Comparison of ENCODE assay signal across 17 mouse cellular contexts in genomic region chr16:6686076-6686757, GRCm38 (mm10).
DNase-seq lines count a peak whose midpoint lies in the region; ATAC-seq and TF ChIP-seq lines count a peak whose summit lies in the region.
"Had no signal": no experiment of that assay in that cellular context is flagged by ENCODE, and none has a peak within 500 bp of the region (broad histone marks: within the 10 kb centered on the region; RNA-seq: fewer than 3 reads in every experiment).

No protein-coding gene starts in this region.

- in situ Hi-C loops in Patski (cut with MboI; ENCODE audit: low pct_unique_long_range_greater_than_20kb) = no loop called here

- ATAC-seq in kidney, postnatal 0 days (replicated peaks; ENCODE audit: low FRiP score, low read depth) = no peak
- no peak for ATAC-seq in Patski
- ATAC-seq in embryonic facial prominence, embryonic 11.5 days (replicated peaks; ENCODE audit: insufficient number of reproducible peaks, low FRiP score, low TSS enrichment, low read depth) = peak; percentile 52; the same call in 1 of the 2 replicates

- no peak overlapping the region for H3K4me2 ChIP-seq in kidney, postnatal 0 days (ENCODE audit: low read length)
- H3K4me2 ChIP-seq in embryonic facial prominence, embryonic 11.5 days (ENCODE audit: low read depth, low read length) = no peak overlapping the region
- H3K4me2 ChIP-seq: heart, embryonic 15.5 days; hindbrain, embryonic 12.5 days had no signal

- WGBS in kidney, postnatal 0 days = 86% methylated on average over 1 of the region's 1 CpGs
- 81% methylated on average over 1 of the region's 1 CpGs for WGBS in embryonic facial prominence, embryonic 11.5 days
- 82% methylated on average over 1 of the region's 1 CpGs for WGBS in heart, embryonic 10.5 days

- no peak overlapping the region for H3K27ac ChIP-seq in kidney, postnatal 0 days
- H3K27ac ChIP-seq in embryonic facial prominence, embryonic 11.5 days (replicated peaks; ENCODE audit: low read depth, low read length) = no peak overlapping the region
- no peak overlapping the region for H3K27ac ChIP-seq in heart, embryonic 10.5 days
- H3K27ac ChIP-seq: heart, embryonic 15.5 days; hindbrain, embryonic 12.5 days; liver, embryonic 14.5 days had no signal

- no peak overlapping the region for H3K9ac ChIP-seq in kidney, postnatal 0 days (ENCODE audit: low read depth, low read length)
- no peak overlapping the region for H3K9ac ChIP-seq in embryonic facial prominence, embryonic 11.5 days (replicated peaks; ENCODE audit: low read length)
- H3K9ac ChIP-seq: heart, embryonic 15.5 days; hindbrain, embryonic 12.5 days; liver, embryonic 14.5 days had no signal

- no peak overlapping the region for H3K4me3 ChIP-seq in kidney, postnatal 0 days (replicated peaks; ENCODE audit: low read depth, low read length)
- no peak overlapping the region for H3K4me3 ChIP-seq in embryonic facial prominence, embryonic 11.5 days (ENCODE audit: low read depth, low read length)
- no peak overlapping the region for H3K4me3 ChIP-seq in heart, embryonic 10.5 days
- H3K4me3 ChIP-seq: heart, embryonic 15.5 days; hindbrain, embryonic 12.5 days; myocyte had no signal

- H3K9me3 ChIP-seq in kidney, postnatal 0 days (replicated peaks; ENCODE audit: low read length) = no peaks in the 10 kb centered on the region
- no peaks in the 10 kb centered on the region for H3K9me3 ChIP-seq in embryonic facial prominence, embryonic 11.5 days (replicated peaks; ENCODE audit: control insufficient read depth, low read length)
- no peaks in the 10 kb centered on the region for H3K9me3 ChIP-seq in heart, embryonic 10.5 days
- H3K9me3 ChIP-seq: heart, embryonic 15.5 days; hindbrain, embryonic 12.5 days had no signal

- no peaks in the 10 kb centered on the region for H3K36me3 ChIP-seq in kidney, postnatal 0 days (ENCODE audit: insufficient read depth, low read length)
- no peaks in the 10 kb centered on the region for H3K36me3 ChIP-seq in embryonic facial prominence, embryonic 11.5 days (replicated peaks; ENCODE audit: control insufficient read depth, insufficient read depth, low read depth, low read length)
- H3K36me3 ChIP-seq in heart, embryonic 10.5 days = no peaks in the 10 kb centered on the region
- H3K36me3 ChIP-seq: heart, embryonic 15.5 days; hindbrain, embryonic 12.5 days had no signal

- no peaks in the 10 kb centered on the region for H3K4me1 ChIP-seq in kidney, postnatal 0 days (replicated peaks; ENCODE audit: insufficient read depth, low read length)
- no peaks in the 10 kb centered on the region for H3K4me1 ChIP-seq in embryonic facial prominence, embryonic 11.5 days (ENCODE audit: control insufficient read depth, insufficient read depth, low read length)
- no peaks in the 10 kb centered on the region for H3K4me1 ChIP-seq in heart, embryonic 10.5 days
- H3K4me1 ChIP-seq: heart, embryonic 15.5 days; hindbrain, embryonic 12.5 days had no signal

- DNase-seq in adrenal gland, postnatal 14 days = peak; percentile 7
- DNase-seq in adrenal gland, adult 8-10 months = no peak
- peak; percentile 16 for DNase-seq in kidney, postnatal 0 days (ENCODE audit: low spot score)
- no peak for DNase-seq in kidney, adult 9 months
- no peak for DNase-seq in Patski (ENCODE audit: low read depth, low spot score)
- peak; percentile 48 for DNase-seq in embryonic facial prominence, embryonic 11.5 days (ENCODE audit: low spot score)
- DNase-seq in heart, embryonic 10.5 days (ENCODE audit: low spot score) = no peak
- DNase-seq in right cerebral cortex, postnatal 4 days = no peak
- DNase-seq: cerebellum, adult 9-11 months; kidney, adult 8-10 months; lung, postnatal 10 days; right cerebral cortex, postnatal 25 days; thymus, postnatal 25 days had no signal

- CTCF ChIA-PET in Patski (lab: Charles Lee) = no interaction called here

- no peaks in the 10 kb centered on the region for H3K27me3 ChIP-seq in kidney, postnatal 0 days (ENCODE audit: insufficient read depth, low read length)
- no peaks in the 10 kb centered on the region for H3K27me3 ChIP-seq in Patski
- H3K27me3 ChIP-seq in embryonic facial prominence, embryonic 11.5 days (ENCODE audit: control insufficient read depth, insufficient read depth, low read length) = no peaks in the 10 kb centered on the region
- H3K27me3 ChIP-seq in heart, embryonic 10.5 days (ENCODE audit: insufficient read depth, poor library complexity, severe bottlenecking) = no peaks in the 10 kb centered on the region
- H3K27me3 ChIP-seq: heart, embryonic 15.5 days; hindbrain, embryonic 12.5 days had no signal

- POLR2A ChIA-PET in Patski (lab: Charles Lee) = no interaction called here

- TF ChIP-seq CTCF in kidney, postnatal 0 days (IDR thresholded peaks at IDR 0.05; ENCODE audit: low read depth) = no peak
- TF ChIP-seq CTCF in Patski (IDR thresholded peaks at IDR 0.05) = peak; percentile 13

Comparison
In these comparisons a context has a peak if more than half of its experiments do, and no peak if none do; other contexts are left out.
1. DNase-seq: peak in adrenal gland, postnatal 14 days (single experiment), kidney, postnatal 0 days (single experiment) and embryonic facial prominence, embryonic 11.5 days (single experiment); none in adrenal gland, adult 8-10 months (single experiment), kidney, adult 9 months (single experiment), Patski (single experiment), heart, embryonic 10.5 days (single experiment) and right cerebral cortex, postnatal 4 days (single experiment).